Mouse (Mus musculus) heart, postnatal 0 days (tissue): ENCODE results near the gene N4bp3.

Experiments used
- CTCF ChIP-seq: IDR thresholded peaks from 2 replicates; pipeline ENCODE4 v1.5.1; 2016; ENCODE audit warnings: antibody characterized with exemption, control low read depth, low read depth
- EP300 ChIP-seq: IDR thresholded peaks from 2 replicates; pipeline ENCODE4 v1.6.1; 2016; ENCODE audit warnings: antibody characterized with exemption, low read depth

DNA sequence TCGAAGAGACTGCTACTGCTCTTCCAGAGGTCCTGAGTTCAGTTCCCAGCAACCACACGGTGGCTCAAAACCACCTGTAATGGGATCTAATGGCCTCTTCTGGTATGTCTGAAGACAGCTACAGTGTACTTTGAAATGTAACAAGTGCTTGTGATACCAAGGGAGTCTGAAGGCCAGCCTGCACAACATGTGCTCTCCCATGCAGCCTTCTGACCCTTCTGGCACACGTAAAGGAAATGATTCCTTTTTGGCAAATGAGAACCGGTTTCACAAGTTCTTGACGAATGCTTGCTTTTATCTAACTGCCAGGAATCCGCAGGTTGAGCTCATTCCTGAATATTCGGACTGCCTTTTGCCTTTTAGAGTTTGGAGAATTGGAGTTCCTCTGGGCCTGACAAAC is 35.5 kb downstream of the N4bp3 start:
- no peak for TF ChIP-seq CTCF
- TF ChIP-seq EP300: no peak
